In the genomic region with DNA sequence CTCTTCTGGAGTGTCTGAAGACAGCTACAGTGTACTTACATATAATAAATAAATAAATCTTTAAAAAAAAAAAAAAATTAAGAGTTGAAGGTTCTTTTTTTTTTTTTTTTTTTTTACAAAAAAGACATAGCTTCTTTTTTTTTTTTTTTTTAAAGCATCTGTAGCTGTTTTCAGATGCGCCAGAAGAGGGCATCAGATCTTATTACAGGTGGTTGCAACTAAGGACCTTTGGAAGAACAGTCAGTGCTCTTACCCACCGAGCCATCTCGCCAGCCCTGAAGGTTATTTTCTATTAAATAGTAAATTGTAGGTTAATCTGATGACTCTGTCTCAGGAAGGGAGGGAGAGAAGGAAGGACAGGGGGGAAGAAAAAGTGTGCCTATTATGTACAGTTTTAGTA, we compare ENCODE assay signal across 17 mouse cellular contexts. TPM values are rescaled to one million over a fixed set of nuclear protein-coding genes. Genes with fewer than 3 reads are reported as not detected.
DNase-seq lines count a peak whose midpoint lies in the region; ATAC-seq and TF ChIP-seq lines count a peak whose summit lies in the region.
"Had no signal": no experiment of that assay in that cellular context is flagged by ENCODE, and none has a peak within 500 bp of the region (broad histone marks: within the 10 kb centered on the region; RNA-seq: fewer than 3 reads in every experiment).

No protein-coding gene starts in this region.

- in situ Hi-C loops in CH12.LX (cut with MboI; ENCODE audit: low pct_ligation_motif_present, low pct_unique_long_range_greater_than_20kb, low sequenced_read_pairs): no loop called here

- peak; percentile 25 for DNase-seq in hindbrain, postnatal 0 days (ENCODE audit: low spot score)
- no peak for DNase-seq in hindbrain, embryonic 14.5 days (ENCODE audit: low spot score)
- peak; percentile 12 for DNase-seq in lung, postnatal 36 days
- DNase-seq in lung, adult 2 months: no peak
- peak; percentile 22 for DNase-seq in CH12.LX (ENCODE audit: extremely low read depth)
- peak; percentile 12 for DNase-seq in brain, embryonic 14.5 days (ENCODE audit: low read depth)
- DNase-seq in heart, postnatal 25 days (ENCODE audit: low spot score): no peak
- DNase-seq: adrenal gland, postnatal 14 days; cerebellum, adult 2 months; gastrocnemius, postnatal 10 days; left cerebral cortex, postnatal 4 days had no signal

- TF ChIP-seq POLR2A in lung, adult 2 months (IDR thresholded peaks at IDR 0.05; ENCODE audit: borderline replicate concordance, extremely low read depth, low read depth, low read length): no peak
- TF ChIP-seq POLR2A in CH12.LX (IDR thresholded peaks at IDR 0.05; ENCODE audit: low read depth, low read length): no peak
- TF ChIP-seq POLR2A in brain, embryonic 14.5 days (IDR thresholded peaks at IDR 0.05; ENCODE audit: borderline replicate concordance, extremely low read depth, insufficient read depth, insufficient read length, poor library complexity, severe bottlenecking): no peak

- intact Hi-C loops in heart, postnatal 25 days (cut with DNase I): no loop called here

- no peaks in the 10 kb centered on the region for H3K4me1 ChIP-seq in hindbrain, postnatal 0 days (ENCODE audit: insufficient read depth, low read length)
- H3K4me1 ChIP-seq in hindbrain, embryonic 14.5 days (replicated peaks; ENCODE audit: control insufficient read depth, insufficient read depth, low read length): no peaks in the 10 kb centered on the region
- no peaks in the 10 kb centered on the region for H3K4me1 ChIP-seq in lung, adult 2 months (ENCODE audit: control insufficient read depth, insufficient read depth, low read length)
- no peaks in the 10 kb centered on the region for H3K4me1 ChIP-seq in CH12.LX (ENCODE audit: control insufficient read depth in 1 of 2, insufficient read depth in 2 of 2)
- H3K4me1 ChIP-seq: heart, embryonic 13.5 days; neural tube, embryonic 12.5 days had no signal

- H3K27me3 ChIP-seq in hindbrain, postnatal 0 days (ENCODE audit: insufficient read depth, low read length): no peaks in the 10 kb centered on the region
- no peaks in the 10 kb centered on the region for H3K27me3 ChIP-seq in hindbrain, embryonic 14.5 days (ENCODE audit: control insufficient read depth, insufficient read depth, low read length)
- no peaks in the 10 kb centered on the region for H3K27me3 ChIP-seq in CH12.LX (replicated peaks)
- H3K27me3 ChIP-seq: heart, embryonic 13.5 days; neural tube, embryonic 12.5 days had no signal

- no peaks in the 10 kb centered on the region for H3K79me2 ChIP-seq in CH12.LX (replicated peaks; ENCODE audit: control insufficient read depth, extremely low read depth, insufficient read depth, poor library complexity, severe bottlenecking)

- H3K36me3 ChIP-seq in hindbrain, postnatal 0 days (ENCODE audit: insufficient read depth, low read length): peaks cover 40% of the 10 kb centered on the region
- peaks cover 71% of the 10 kb centered on the region for H3K36me3 ChIP-seq in hindbrain, embryonic 14.5 days (replicated peaks; ENCODE audit: control insufficient read depth, insufficient read depth)
- H3K36me3 ChIP-seq in CH12.LX (replicated peaks in 1 of 2; ENCODE audit: control insufficient read depth in 1 of 2, insufficient read depth in 1 of 2, low read length in 1 of 2): peaks cover 21 to 50% of the 10 kb centered on the region in 2 experiments

- TF ChIP-seq RAD21 in CH12.LX (IDR thresholded peaks at IDR 0.05; ENCODE audit: low read depth, low read length): no peak; the same call in 1 of the 2 replicates

- H3K9me3 ChIP-seq in hindbrain, postnatal 0 days (ENCODE audit: low read length): no peaks in the 10 kb centered on the region
- no peaks in the 10 kb centered on the region for H3K9me3 ChIP-seq in hindbrain, embryonic 14.5 days (ENCODE audit: control insufficient read depth, low read length)
- H3K9me3 ChIP-seq in CH12.LX (replicated peaks; ENCODE audit: low read length): no peaks in the 10 kb centered on the region
- H3K9me3 ChIP-seq: G1E; heart, embryonic 13.5 days; neural tube, embryonic 12.5 days had no signal

- WGBS in hindbrain, postnatal 0 days: 87% methylated on average over 3 of the region's 3 CpGs
- WGBS in hindbrain, embryonic 14.5 days: 86% methylated on average over 3 of the region's 3 CpGs
- 73% methylated on average over 3 of the region's 3 CpGs for WGBS in lung, adult 2 months

- no peak overlapping the region for H3K27ac ChIP-seq in hindbrain, postnatal 0 days
- no peak overlapping the region for H3K27ac ChIP-seq in hindbrain, embryonic 14.5 days
- H3K27ac ChIP-seq in CH12.LX (ENCODE audit: insufficient read depth, low read depth): no peak overlapping the region
- H3K27ac ChIP-seq: heart, embryonic 13.5 days; neural tube, embryonic 12.5 days had no signal

- no peak for ATAC-seq in hindbrain, postnatal 0 days
- no peak for ATAC-seq in hindbrain, embryonic 14.5 days (ENCODE audit: low FRiP score)
- ATAC-seq in frontal cortex, adult (ENCODE audit: low TSS enrichment): no peak
- ATAC-seq: forebrain, embryonic 14.5 days; hindbrain, embryonic 16.5 days had no signal

- H3K9ac ChIP-seq in hindbrain, postnatal 0 days (replicated peaks; ENCODE audit: low read length): no peak overlapping the region
- H3K9ac ChIP-seq in hindbrain, embryonic 14.5 days: no peak overlapping the region
- H3K9ac ChIP-seq in CH12.LX (ENCODE audit: insufficient read depth, low read depth): no peak overlapping the region
- H3K9ac ChIP-seq: heart, embryonic 13.5 days; neural tube, embryonic 12.5 days had no signal

- dilution Hi-C loops in CH12.LX (cut with MboI; ENCODE audit: extremely low pct_ligation_motif_present, extremely low pct_unique_long_range_greater_than_20kb, low sequenced_read_pairs): no loop called here

- no peak overlapping the region for H3K4me2 ChIP-seq in hindbrain, postnatal 0 days (ENCODE audit: low read depth, low read length)
- H3K4me2 ChIP-seq in hindbrain, embryonic 14.5 days (replicated peaks): no peak overlapping the region
- no peak overlapping the region for H3K4me2 ChIP-seq in CH12.LX (ENCODE audit: insufficient read depth, low read depth, poor library complexity, severe bottlenecking)
- H3K4me2 ChIP-seq: heart, embryonic 13.5 days; neural tube, embryonic 12.5 days had no signal

- TF ChIP-seq EP300 in CH12.LX (IDR thresholded peaks at IDR 0.05; ENCODE audit: low read length): no peak

- peak; percentile 13; the same call in 1 of the 2 replicates for TF ChIP-seq CTCF in hindbrain, postnatal 0 days (IDR thresholded peaks at IDR 0.05; ENCODE audit: low read depth)
- no peak for TF ChIP-seq CTCF in lung, adult 2 months (IDR thresholded peaks at IDR 0.05; ENCODE audit: insufficient read depth, low read length)
- TF ChIP-seq CTCF in CH12.LX (conservative IDR thresholded peaks at IDR 0.05 in 1 of 2, IDR thresholded peaks at IDR 0.05 in 1 of 2; ENCODE audit: low read depth in 2 of 2, low read length in 2 of 2): peak in 1 of 2 experiments; percentile 38; a peak in 2 of 4 replicates
- TF ChIP-seq CTCF in brain, embryonic 14.5 days (IDR thresholded peaks at IDR 0.05; ENCODE audit: borderline replicate concordance, extremely low read depth, insufficient read depth, insufficient read length): no peak

- no peak overlapping the region for H3K4me3 ChIP-seq in hindbrain, postnatal 0 days (ENCODE audit: low read length)
- H3K4me3 ChIP-seq in hindbrain, embryonic 14.5 days (replicated peaks; ENCODE audit: low read length): no peak overlapping the region
- no peak overlapping the region for H3K4me3 ChIP-seq in lung, adult 2 months (replicated peaks; ENCODE audit: extremely low read depth, low read depth, low read length)
- no peak overlapping the region for H3K4me3 ChIP-seq in CH12.LX (replicated peaks in 1 of 3; ENCODE audit: low read depth in 2 of 3, low read length in 2 of 3, poor library complexity in 1 of 3)
- H3K4me3 ChIP-seq: heart, embryonic 13.5 days; neural tube, embryonic 12.5 days had no signal

TF ChIP-seq in CH12.LX, 34 proteins besides CTCF, POLR2A, EP300 and RAD21 (continues in another document):
- TF ChIP-seq ELF1 (IDR thresholded peaks at IDR 0.05; ENCODE audit: low read depth, low read length) (no peak), SIN3A (IDR thresholded peaks at IDR 0.05; ENCODE audit: low read length) (no peak), MAFK (IDR thresholded peaks at IDR 0.05; ENCODE audit: insufficient replicate concordance, low read length) (no peak), MAZ (IDR thresholded peaks at IDR 0.05; ENCODE audit: low read depth, low read length) (no peak), E2F4 (IDR thresholded peaks at IDR 0.05; ENCODE audit: insufficient replicate concordance, low read depth, low read length) (no peak)

RNA-seq across cellular contexts. Expression of gene Prelid1, which starts 31.4 kb away (rescaled TPM):
- 197 and 213 TPM in 2 replicates for total RNA-seq in hindbrain, postnatal 0 days (2014; rRNA removed)
- polyA plus RNA-seq in hindbrain, postnatal 0 days (2015; fragmentation: Nextera tagmentation; extraction: Ambion mirVana): 309 and 327 TPM in 2 replicates
- 347 and 348 TPM in 2 replicates for polyA plus RNA-seq in hindbrain, embryonic 14.5 days (2014; fragmentation: Nextera tagmentation; extraction: Ambion mirVana)
- 216 and 247 TPM in 2 replicates for polyA plus RNA-seq in lung, adult 2 months (2012; rRNA removed)
- total RNA-seq in CH12.LX (2012; rRNA removed) (253 and 302 TPM in 2 replicates), CH12.LX (2014; rRNA removed) (190 and 205 TPM in 2 replicates)
- 432 and 435 TPM in 2 replicates for polyA plus RNA-seq in CH12.LX (2012; ENCODE audit: insufficient read length, low read depth)
- 237 and 255 TPM in 2 replicates for polyA plus RNA-seq in brain, embryonic 14.5 days (2012; rRNA removed)
- total RNA-seq in heart, postnatal 25 days (2021): 10 to 100 TPM; 49.8 to 52.9 TPM

RNA-seq across cellular contexts. Expression of gene Rab24, which starts 32.9 kb away (rescaled TPM):
- total RNA-seq in hindbrain, postnatal 0 days (2014; rRNA removed): 65.3 and 78.8 TPM in 2 replicates
- 84.7 and 89.4 TPM in 2 replicates for polyA plus RNA-seq in hindbrain, postnatal 0 days (2015; fragmentation: Nextera tagmentation; extraction: Ambion mirVana)
- polyA plus RNA-seq in hindbrain, embryonic 14.5 days (2014; fragmentation: Nextera tagmentation; extraction: Ambion mirVana): 92.6 and 95.8 TPM in 2 replicates
- polyA plus RNA-seq in lung, adult 2 months (2012; rRNA removed): 60.4 and 69.2 TPM in 2 replicates
- total RNA-seq in CH12.LX (2012; rRNA removed) (68.0 and 72.5 TPM in 2 replicates), CH12.LX (2014; rRNA removed) (44.5 and 45.3 TPM in 2 replicates)
- polyA plus RNA-seq in CH12.LX (2012; ENCODE audit: insufficient read length, low read depth): 41.7 and 56.6 TPM in 2 replicates
- 113 and 173 TPM in 2 replicates for polyA plus RNA-seq in brain, embryonic 14.5 days (2012; rRNA removed)
- total RNA-seq in heart, postnatal 25 days (2021): 10 to 100 TPM; 36.6 to 37.0 TPM

RNA-seq across cellular contexts. Expression of gene Mxd3, which starts 40.8 kb away (rescaled TPM):
- 16.3 and 16.8 TPM in 2 replicates for total RNA-seq in hindbrain, postnatal 0 days (2014; rRNA removed)
- 11.2 and 11.7 TPM in 2 replicates for polyA plus RNA-seq in hindbrain, postnatal 0 days (2015; fragmentation: Nextera tagmentation; extraction: Ambion mirVana)
- polyA plus RNA-seq in hindbrain, embryonic 14.5 days (2014; fragmentation: Nextera tagmentation; extraction: Ambion mirVana): 8.4 and 8.7 TPM in 2 replicates
- polyA plus RNA-seq in lung, adult 2 months (2012; rRNA removed): 1.5 and 2.7 TPM in 2 replicates
- total RNA-seq in CH12.LX (2012; rRNA removed): 7.3 and 10.0 TPM in 2 replicates
- 4.1 and 7.0 TPM in 2 replicates for total RNA-seq in CH12.LX (2014; rRNA removed)
- polyA plus RNA-seq in CH12.LX (2012; ENCODE audit: insufficient read length, low read depth): 6.9 and 13.5 TPM in 2 replicates
- polyA plus RNA-seq in brain, embryonic 14.5 days (2012; rRNA removed): 22.3 and 48.5 TPM in 2 replicates
- total RNA-seq in heart, postnatal 25 days (2021): under 1 TPM; 0.36 to 0.65 TPM

Comparison
In these comparisons a context has a peak if more than half of its experiments do, and no peak if none do; other contexts are left out.
1. DNase-seq: peak in hindbrain, postnatal 0 days (single experiment), lung, postnatal 36 days (single experiment), CH12.LX (single experiment) and brain, embryonic 14.5 days (single experiment); none in hindbrain, embryonic 14.5 days (single experiment), lung, adult 2 months (single experiment) and heart, postnatal 25 days (single experiment).